Mouse (Mus musculus): ENCODE results near the gene Fam78b. TPM values are rescaled to one million over a fixed set of nuclear protein-coding genes. Genes with fewer than 3 reads are reported as not detected.

Gene Fam78b
- polyA plus RNA-seq, 1 experiment from 2014 or later: 4.7 TPM

GRCm38 (mm10) chr1:167135748-167136147, 134.5 kb downstream of the Fam78b start:
- no peak overlapping the region for H3K27ac ChIP-seq
- H3K4me1 ChIP-seq: no peaks in the 10 kb centered on the region
- no peak overlapping the region for H3K9ac ChIP-seq
- 0 out of 2 replicates have a peak, but pooled peaks cover 7% of the 10 kb centered on the region for H3K9me3 ChIP-seq (replicated peaks)
- no peaks in the 10 kb centered on the region for H3K36me3 ChIP-seq (ENCODE audit: poor library complexity, severe bottlenecking)
- 88% methylated on average over 5 of the region's 5 CpGs for WGBS
- H3K4me3 ChIP-seq: no peak overlapping the region
- no peak overlapping the region for H3K4me2 ChIP-seq
- H3K27me3 ChIP-seq: no peaks in the 10 kb centered on the region
- no peak for ATAC-seq
